Mouse (Mus musculus): Measurements from ENCODE around the gene Lrrc19. TPM values are rescaled to one million over a fixed set of nuclear protein-coding genes. Genes with fewer than 3 reads are reported as not detected.

Gene Lrrc19
- not detected for polyA plus RNA-seq (2017; shearing (Covaris generic))

DNA sequence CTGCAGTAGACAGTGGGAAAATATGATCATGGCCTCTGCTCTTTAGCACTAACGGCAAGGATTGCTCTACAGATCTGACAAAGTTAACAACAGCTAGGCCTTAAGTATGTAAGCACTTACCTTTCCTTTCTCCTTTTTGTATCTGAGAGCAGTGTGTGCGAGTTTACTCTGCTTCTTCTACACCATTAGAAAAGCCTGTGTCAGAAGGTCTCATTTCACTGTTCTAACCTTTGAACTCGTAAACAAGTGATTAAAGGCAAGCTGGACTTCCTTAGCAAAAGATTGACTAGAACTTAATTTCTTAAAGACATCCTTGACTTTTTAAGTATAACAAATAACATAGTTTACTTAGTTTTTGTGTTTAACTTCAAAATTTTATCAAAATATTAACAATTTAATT is at the start of gene Lrrc19:
Gene Lrrc19 (minus strand): TSS at position 225 of the 400 bp plus-strand sequence.

DNA sequence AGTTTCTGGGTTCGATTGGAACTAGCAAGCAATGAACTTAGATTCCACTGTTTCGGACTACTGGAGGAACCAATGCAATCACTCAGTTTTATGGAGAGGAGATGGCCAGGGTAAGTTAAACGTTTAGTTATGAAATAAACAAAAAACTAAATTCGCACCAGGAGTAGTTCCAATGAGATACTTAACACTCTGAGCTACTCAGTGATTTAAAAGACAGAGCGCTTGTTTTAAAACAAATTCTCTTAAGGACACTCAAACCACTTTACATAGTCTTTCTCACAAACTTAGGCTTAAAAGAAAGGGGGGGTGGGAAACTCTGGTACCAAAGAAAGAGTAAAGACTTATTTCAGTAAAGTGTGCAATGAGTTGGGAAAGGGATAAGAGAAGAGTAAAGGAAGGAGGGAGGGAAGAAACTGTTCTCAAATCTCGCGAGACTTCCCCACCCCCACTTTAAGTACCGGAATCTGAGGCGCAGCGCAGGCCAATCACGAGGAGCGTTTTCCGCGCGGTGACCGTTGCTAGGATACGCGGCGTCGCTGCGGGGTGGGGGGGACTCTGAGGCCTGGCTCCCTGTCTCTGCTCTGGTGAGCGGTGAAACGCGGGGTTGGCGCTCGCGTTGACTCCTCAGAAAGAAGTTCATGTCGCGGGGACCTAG is 35.8 kb downstream of the Lrrc19 start, which contains the start of gene Ift74:
Gene Ift74 (plus strand): TSS at position 520 of the 655 bp plus-strand sequence.

GRCm38 (mm10) chr4:94603031-94603629 is 46.8 kb downstream of the Lrrc19 start, which contains the start of gene Plaa:
Gene Plaa, minus strand, starts transcription at chr4:94603244.

Other genes starting within 250 kb of the Lrrc19 start
- not detected for gene Gm10306, start 93.6 kb downstream of the Lrrc19 start, polyA plus RNA-seq (2017; shearing (Covaris generic))
- gene Caap1, start 93.3 kb downstream of the Lrrc19 start, polyA plus RNA-seq (2017; shearing (Covaris generic)), result 23.3 TPM
- gene Plaa, start 46.9 kb downstream of the Lrrc19 start, polyA plus RNA-seq (2017; shearing (Covaris generic)), result 67.7 TPM
- 2.6 TPM for gene Ift74, start 35.7 kb downstream of the Lrrc19 start, polyA plus RNA-seq (2017; shearing (Covaris generic))
- not detected for gene Tek, start 89.1 kb upstream of the Lrrc19 start, polyA plus RNA-seq (2017; shearing (Covaris generic))

All from effector memory CD4-positive, alpha-beta T cell, adult 5 months (primary cell).